Mouse (Mus musculus) heart, adult 18-20 months (tissue): ENCODE measurements at regions not wholly inside any gene's neighbourhood (a gene's known extent, or its start where the extent isn't known, plus 50 kb on each side); places are given as distances from the start of the nearest gene placed in this dataset.

Experiments
- DNase-seq, 2 experiments: peaks; one replicate each; pipeline ENCODE4 v3.0.0; 2021 to 2022; ENCODE audit warnings: mixed read lengths in 1 of 2

- peak; percentile 75 to 82 for DNase-seq
These were observed 58.8 kb upstream of the Bach2 start for GRCm38 (mm10) chr4:32179707-32180241.

- DNase-seq, result no peak
These were observed 54.8 kb upstream of the Bach2 start for GRCm38 (mm10) chr4:32183791-32184190.

GRCm38 (mm10) chr4:32185986-32186385 is 52.6 kb upstream of the Bach2 start:
- no peak for DNase-seq

GRCm38 (mm10) chr4:32187154-32187553 is 51.5 kb upstream of the Bach2 start:
- no peak for DNase-seq

- no peak for DNase-seq
These were observed 50.5 kb upstream of the Bach2 start for GRCm38 (mm10) chr4:32188076-32188475.

- DNase-seq, result no peak
These were observed 49.7 kb upstream of the Bach2 start for GRCm38 (mm10) chr4:32188752-32189415.
